Mouse (Mus musculus): ENCODE measurements around the gene Slco3a1. TPM values are rescaled to one million over a fixed set of nuclear protein-coding genes. Genes with fewer than 3 reads are reported as not detected.

Slco3a1 gene
- polyA plus RNA-seq, 1 experiment from 2014 or later: 14.8 TPM

GRCm38 (mm10) chr7:74526030-74526429, 28.6 kb downstream of the Slco3a1 start:
- WGBS: 98% methylated on average over 4 of the region's 4 CpGs
- no peak for ATAC-seq (ENCODE audit: low FRiP score, low read depth)
- Histone ChIP-seq H3K4me1 (peaks cover 5% of the 10 kb centered on the region; the same call in 1 of the 2 replicates), H3K4me3 (no peak overlapping the region), H3K27me3 (peaks cover 19% of the 10 kb centered on the region), H3K27ac (replicated peaks) (no peak overlapping the region), H3K36me3 (no peaks in the 10 kb centered on the region), H3K4me2 (replicated peaks) (no peak overlapping the region), H3K9ac (replicated peaks) (no peak overlapping the region), H3K9me3 (no peaks in the 10 kb centered on the region)

- Histone ChIP-seq H3K9me3 (no peaks in the 10 kb centered on the region), H3K4me3 (no peak overlapping the region), H3K4me1 (peaks cover 5% of the 10 kb centered on the region; the same call in 1 of the 2 replicates), H3K4me2 (replicated peaks) (no peak overlapping the region), H3K27ac (replicated peaks) (no peak overlapping the region), H3K36me3 (no peaks in the 10 kb centered on the region), H3K27me3 (peaks cover 19% of the 10 kb centered on the region), H3K9ac (replicated peaks) (no peak overlapping the region)
- ATAC-seq (ENCODE audit: low FRiP score, low read depth): no peak
- WGBS: 76% methylated on average over 2 of the region's 2 CpGs
Observed at GRCm38 (mm10) chr7:74525586-74525985, 29.0 kb downstream of the Slco3a1 start.

DNA sequence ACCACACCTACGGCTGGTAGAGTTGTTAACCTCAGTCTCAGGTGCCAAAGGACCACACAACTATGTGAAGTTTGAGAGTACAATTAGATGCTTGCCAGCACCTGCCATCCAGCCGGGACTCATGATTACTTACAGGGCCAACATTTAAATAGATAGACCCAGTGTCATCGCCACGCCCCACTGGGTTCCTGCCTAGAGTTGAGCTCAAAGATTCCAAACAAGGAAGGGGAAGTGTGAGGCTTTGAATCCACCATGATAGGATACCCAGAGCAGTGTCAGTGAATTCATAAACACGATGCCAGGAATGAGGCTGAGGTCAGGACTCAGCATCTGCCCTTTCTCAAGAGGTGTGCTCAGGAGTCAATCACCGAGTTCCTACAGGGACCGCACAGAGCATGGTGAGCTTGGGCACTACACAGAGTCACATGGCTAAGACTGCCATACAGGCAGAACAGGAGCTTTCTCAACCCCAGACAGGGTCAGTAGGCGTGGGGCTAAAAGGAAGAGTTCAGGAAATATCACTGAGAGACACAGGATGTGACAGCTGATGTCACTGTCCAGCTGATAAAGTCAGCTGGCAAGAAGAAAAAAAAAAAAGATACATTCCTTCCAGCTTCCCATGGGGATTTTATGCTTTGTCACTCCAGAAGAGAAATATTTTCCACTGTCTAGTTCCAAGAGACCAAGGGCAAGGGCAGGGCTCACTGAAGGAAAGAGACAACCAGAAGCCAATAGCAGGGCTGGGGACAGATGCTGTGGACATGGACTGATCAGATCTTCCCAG, 30.2 kb downstream of the Slco3a1 start:
- no peaks in the 10 kb centered on the region for H3K36me3 ChIP-seq
- peaks cover 5% of the 10 kb centered on the region; the same call in 1 of the 2 replicates for H3K4me1 ChIP-seq
- no peak overlapping the region for H3K4me3 ChIP-seq
- no peak overlapping the region for H3K9ac ChIP-seq (replicated peaks)
- no peaks in the 10 kb centered on the region for H3K9me3 ChIP-seq
- H3K27ac ChIP-seq (replicated peaks): no peak overlapping the region
- peaks cover 19% of the 10 kb centered on the region for H3K27me3 ChIP-seq
- ATAC-seq (ENCODE audit: low FRiP score, low read depth): no peak
- H3K4me2 ChIP-seq (replicated peaks): no peak overlapping the region
- 86% methylated on average over 8 of the region's 8 CpGs for WGBS

- WGBS: 46% methylated on average over 4 of the region's 4 CpGs
- Histone ChIP-seq H3K4me3 (no peak overlapping the region), H3K9ac (replicated peaks) (no peak overlapping the region), H3K4me2 (replicated peaks) (no peak overlapping the region), H3K4me1 (peaks cover 7% of the 10 kb centered on the region; the same call in 1 of the 2 replicates), H3K9me3 (no peaks in the 10 kb centered on the region), H3K27me3 (peaks cover 19% of the 10 kb centered on the region), H3K36me3 (no peaks in the 10 kb centered on the region), H3K27ac (replicated peaks) (no peak overlapping the region)
- no peak for ATAC-seq (ENCODE audit: low FRiP score, low read depth)
Observed at GRCm38 (mm10) chr7:74523086-74523485, 31.5 kb downstream of the Slco3a1 start.

DNA sequence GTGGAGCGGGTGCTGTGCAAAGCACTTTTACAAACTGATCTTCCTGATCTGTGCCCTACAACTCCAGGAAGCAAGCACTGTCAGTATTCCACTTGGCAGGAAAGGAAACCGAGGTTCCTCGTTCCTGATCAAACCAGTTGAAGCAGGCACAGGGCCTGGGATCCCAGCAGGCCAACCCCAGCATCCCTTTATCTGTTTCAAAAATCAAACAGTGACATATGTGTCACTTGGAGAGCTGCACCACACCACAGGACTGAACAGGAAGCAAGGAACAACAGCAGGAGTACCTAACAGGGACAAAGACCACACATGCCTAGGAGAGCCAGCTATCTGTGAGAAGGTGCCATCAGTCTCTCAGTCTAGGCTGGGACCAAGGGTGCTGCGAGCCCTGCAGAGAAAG, 32.3 kb downstream of the Slco3a1 start:
- Histone ChIP-seq H3K4me1 (peaks cover 9% of the 10 kb centered on the region; the same call in 1 of the 2 replicates), H3K4me3 (no peak overlapping the region), H3K36me3 (no peaks in the 10 kb centered on the region), H3K9me3 (no peaks in the 10 kb centered on the region), H3K27ac (replicated peaks) (no peak overlapping the region), H3K4me2 (replicated peaks) (no peak overlapping the region), H3K9ac (replicated peaks) (no peak overlapping the region), H3K27me3 (peaks cover 19% of the 10 kb centered on the region)
- 87% methylated on average over 4 of the region's 4 CpGs for WGBS
- no peak for ATAC-seq (ENCODE audit: low FRiP score, low read depth)

GRCm38 (mm10) chr7:74519386-74519785, 35.2 kb downstream of the Slco3a1 start:
- WGBS: 78% methylated on average over 6 of the region's 6 CpGs
- H3K9me3 ChIP-seq: no peaks in the 10 kb centered on the region

DNA sequence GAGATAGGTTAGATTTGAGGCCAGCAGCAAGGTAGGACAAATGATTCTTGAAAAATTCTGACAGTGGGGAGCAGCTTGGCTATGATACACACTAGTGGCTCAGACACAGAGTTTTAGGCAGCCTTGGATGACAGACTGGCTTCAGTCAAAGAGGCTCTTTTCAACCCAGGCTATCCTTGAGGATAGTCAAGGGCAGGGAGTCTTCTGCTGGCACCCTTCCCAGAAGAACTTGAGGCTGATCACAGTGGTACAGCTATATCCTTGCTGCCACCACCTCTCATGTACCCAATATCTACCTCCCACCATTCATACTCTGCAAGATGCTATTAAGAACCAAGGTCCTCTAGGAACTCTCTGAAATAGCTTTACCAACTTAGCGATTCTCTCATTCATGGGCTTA, 35.8 kb downstream of the Slco3a1 start:
- WGBS: 89% methylated on average over 1 of the region's 1 CpGs
- Histone ChIP-seq H3K4me2 (replicated peaks) (no peak overlapping the region), H3K4me1 (peaks cover 9% of the 10 kb centered on the region; the same call in 1 of the 2 replicates), H3K36me3 (no peaks in the 10 kb centered on the region), H3K27ac (replicated peaks) (no peak overlapping the region), H3K9me3 (no peaks in the 10 kb centered on the region), H3K9ac (replicated peaks) (no peak overlapping the region), H3K4me3 (no peak overlapping the region), H3K27me3 (peaks cover 12% of the 10 kb centered on the region; the same call in 1 of the 2 replicates)
- no peak for ATAC-seq (ENCODE audit: low FRiP score, low read depth)

More at GRCm38 (mm10) chr7:74519386-74519785, 35.2 kb downstream of the Slco3a1 start:
- Histone ChIP-seq H3K4me3 (no peak overlapping the region), H3K4me2 (replicated peaks) (no peak overlapping the region), H3K4me1 (peaks cover 9% of the 10 kb centered on the region; the same call in 1 of the 2 replicates), H3K9ac (replicated peaks) (no peak overlapping the region), H3K36me3 (no peaks in the 10 kb centered on the region), H3K27me3 (peaks cover 12% of the 10 kb centered on the region; the same call in 1 of the 2 replicates), H3K27ac (replicated peaks) (no peak overlapping the region)
- no peak for ATAC-seq (ENCODE audit: low FRiP score, low read depth)

DNA sequence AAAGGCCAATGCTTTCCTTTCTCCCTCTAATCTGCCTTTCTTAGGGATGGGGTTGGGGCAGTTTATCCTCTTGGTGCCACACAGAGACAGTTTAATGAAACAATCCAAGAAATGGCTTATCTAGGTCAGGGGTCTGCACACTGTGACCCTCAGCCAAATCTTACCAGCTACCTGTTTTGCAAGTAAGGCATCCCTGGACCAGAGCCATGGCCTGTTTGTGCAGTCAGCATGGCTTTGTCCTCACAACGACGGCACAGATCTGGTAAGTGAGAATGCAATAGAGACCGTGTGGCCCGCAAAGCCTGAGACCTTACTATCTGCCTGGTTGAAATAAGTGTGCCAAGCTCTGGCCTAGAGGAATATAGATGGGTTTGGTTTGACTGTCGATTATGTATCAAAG, 36.3 kb downstream of the Slco3a1 start:
- ATAC-seq (ENCODE audit: low FRiP score, low read depth): no peak
- 85% methylated on average over 5 of the region's 5 CpGs for WGBS
- H3K27ac ChIP-seq (replicated peaks): no peak overlapping the region

GRCm38 (mm10) chr7:74510676-74511075, 43.9 kb downstream of the Slco3a1 start:
- H3K27me3 ChIP-seq: peaks cover 16% of the 10 kb centered on the region

More for the DNA sequence above, 36.3 kb downstream of the Slco3a1 start:
- Histone ChIP-seq H3K4me1 (peaks cover 8% of the 10 kb centered on the region; the same call in 1 of the 2 replicates), H3K36me3 (no peaks in the 10 kb centered on the region), H3K4me2 (replicated peaks) (no peak overlapping the region), H3K27me3 (peaks cover 12% of the 10 kb centered on the region; the same call in 1 of the 2 replicates), H3K9me3 (no peaks in the 10 kb centered on the region), H3K9ac (replicated peaks) (no peak overlapping the region), H3K4me3 (no peak overlapping the region)

DNA sequence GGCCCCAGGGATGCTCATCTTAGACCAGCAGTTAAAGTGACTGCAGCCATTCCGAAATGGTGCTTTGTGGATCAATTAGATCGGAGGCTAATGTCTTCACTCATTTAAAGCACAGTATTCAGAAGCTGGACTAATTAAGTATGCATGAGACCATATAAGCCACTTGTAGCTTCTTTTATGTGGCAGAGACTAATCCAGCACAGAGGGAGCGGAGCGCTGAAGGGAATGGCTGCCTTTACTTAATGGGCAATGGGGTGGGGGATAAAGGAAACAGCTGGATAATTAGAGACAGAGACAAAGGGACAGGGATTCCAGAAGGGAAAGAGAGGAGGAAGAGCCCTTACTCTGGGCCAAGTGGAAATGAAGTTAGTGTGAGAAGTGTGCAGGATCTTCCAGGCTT, 46.4 kb downstream of the Slco3a1 start:
- 11% methylated on average over 4 of the region's 4 CpGs for WGBS
- H3K9me3 ChIP-seq: no peaks in the 10 kb centered on the region
- H3K4me2 ChIP-seq (replicated peaks): no peak overlapping the region
- H3K9ac ChIP-seq (replicated peaks): no peak overlapping the region
- no peak overlapping the region for H3K27ac ChIP-seq (replicated peaks)
- ATAC-seq (ENCODE audit: low FRiP score, low read depth): peak; percentile 73; the same call in 1 of the 2 replicates
- no peaks in the 10 kb centered on the region for H3K36me3 ChIP-seq
- peaks cover 11% of the 10 kb centered on the region for H3K4me1 ChIP-seq
- no peak overlapping the region for H3K4me3 ChIP-seq
- H3K27me3 ChIP-seq: peaks cover 19% of the 10 kb centered on the region

More at GRCm38 (mm10) chr7:74510676-74511075, 43.9 kb downstream of the Slco3a1 start:
- WGBS: 78% methylated on average over 1 of the region's 1 CpGs
- H3K9me3 ChIP-seq: no peaks in the 10 kb centered on the region
- no peak overlapping the region for H3K27ac ChIP-seq (replicated peaks)
- no peak overlapping the region for H3K4me3 ChIP-seq
- H3K4me2 ChIP-seq (replicated peaks): no peak overlapping the region
- H3K36me3 ChIP-seq: no peaks in the 10 kb centered on the region
- no peak overlapping the region for H3K9ac ChIP-seq (replicated peaks)
- ATAC-seq (ENCODE audit: low FRiP score, low read depth): no peak
- H3K4me1 ChIP-seq: peaks cover 11% of the 10 kb centered on the region

DNA sequence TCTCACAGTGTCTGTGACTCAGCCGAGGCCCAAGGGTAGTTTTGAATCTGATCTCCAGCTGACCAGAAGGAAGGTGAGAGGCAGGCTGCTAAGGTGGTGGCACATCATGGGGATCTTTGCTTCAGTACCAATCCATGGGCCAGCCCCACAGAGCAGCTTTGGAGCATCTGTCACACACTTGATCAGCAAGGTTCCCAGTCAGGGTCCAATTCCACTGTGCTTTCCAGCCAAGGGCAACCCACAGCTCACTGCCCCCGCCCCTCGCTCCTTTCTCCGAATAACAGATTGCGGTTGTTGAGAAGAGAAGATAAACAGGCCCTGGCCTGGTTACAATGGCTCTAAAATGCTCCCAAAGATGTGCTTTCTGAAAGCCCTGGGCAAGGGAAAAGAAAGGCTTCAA, 47.7 kb downstream of the Slco3a1 start:
- ATAC-seq (ENCODE audit: low FRiP score, low read depth): no peak
- no peak overlapping the region for H3K27ac ChIP-seq (replicated peaks)
- peaks cover 11% of the 10 kb centered on the region for H3K4me1 ChIP-seq
- 89% methylated on average over 5 of the region's 5 CpGs for WGBS
- no peaks in the 10 kb centered on the region for H3K36me3 ChIP-seq
- H3K4me3 ChIP-seq: no peak overlapping the region
- no peaks in the 10 kb centered on the region for H3K9me3 ChIP-seq
- no peak overlapping the region for H3K4me2 ChIP-seq (replicated peaks)
- peaks cover 25% of the 10 kb centered on the region for H3K27me3 ChIP-seq
- no peak overlapping the region for H3K9ac ChIP-seq (replicated peaks)

- H3K4me3 ChIP-seq: no peak overlapping the region
- no peak overlapping the region for H3K9ac ChIP-seq (replicated peaks)
- no peaks in the 10 kb centered on the region for H3K36me3 ChIP-seq
- WGBS: 69% methylated on average over 10 of the region's 10 CpGs
- no peak for ATAC-seq (ENCODE audit: low FRiP score, low read depth)
- peaks cover 25% of the 10 kb centered on the region for H3K27me3 ChIP-seq
- H3K9me3 ChIP-seq: no peaks in the 10 kb centered on the region
- no peak overlapping the region for H3K4me2 ChIP-seq (replicated peaks)
- no peak overlapping the region for H3K27ac ChIP-seq (replicated peaks)
- peaks cover 18% of the 10 kb centered on the region for H3K4me1 ChIP-seq
Observed at GRCm38 (mm10) chr7:74505635-74506034, 48.9 kb downstream of the Slco3a1 start.

Data from midbrain, embryonic 12.5 days (tissue).